Mouse (Mus musculus) adrenal gland, adult (tissue): Measurements from ENCODE around the gene Spn.

Source experiments
- DNase-seq, 2 experiments: peaks; one replicate each; pipeline ENCODE4 v3.0.0; 2022 to 2023; ENCODE audit warnings: low spot score in 1 of 2; ENCODE audit not compliant: inconsistent age in 2 of 2

Gene Spn

DNA sequence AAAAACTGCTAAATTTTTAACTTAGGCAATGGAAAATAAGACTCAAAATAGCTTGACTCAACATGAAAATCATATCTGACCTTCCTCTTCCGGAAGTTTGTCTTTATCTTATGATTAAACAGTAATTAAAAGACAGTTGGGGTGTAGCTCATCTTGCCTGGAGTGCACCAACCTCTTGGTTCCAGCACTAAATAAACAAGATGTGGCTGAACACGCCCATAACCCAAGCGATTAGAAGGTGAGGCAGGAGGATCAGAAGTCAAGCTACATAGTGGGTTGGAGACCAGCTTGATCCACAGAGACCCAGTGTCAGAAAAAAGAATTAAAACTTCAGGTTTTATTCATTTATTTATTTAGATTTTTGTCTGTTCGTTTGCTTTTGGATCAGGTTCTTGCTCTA, 53.9 kb downstream of the Spn start:
- no peak for DNase-seq

- no peak for DNase-seq
Measured at GRCm38 (mm10) chr7:127082995-127083394, 54.6 kb downstream of the Spn start.

- DNase-seq, result no peak
Measured at GRCm38 (mm10) chr7:127082271-127082670, 55.4 kb downstream of the Spn start.
